Mouse (Mus musculus) left cerebral cortex, adult 11 months (tissue): ENCODE measurements around the gene Fes.

ENCODE experiments used
- DNase-seq: peaks from one replicate; pipeline ENCODE4 v3.0.0; 2022; ENCODE audit warnings: low spot score

Fes gene

GRCm38 (mm10) chr7:80374280-80374679, 13.5 kb downstream of the Fes start:
- no peak for DNase-seq

GRCm38 (mm10) chr7:80373850-80374249, 13.9 kb downstream of the Fes start:
- DNase-seq = no peak

GRCm38 (mm10) chr7:80373352-80373751, 14.4 kb downstream of the Fes start:
- DNase-seq = no peak

- DNase-seq = no peak
Observed at GRCm38 (mm10) chr7:80372667-80373066, 15.1 kb downstream of the Fes start.

- DNase-seq = no peak
Observed at GRCm38 (mm10) chr7:80372166-80372565, 15.6 kb downstream of the Fes start.

GRCm38 (mm10) chr7:80371041-80371751, 16.6 kb downstream of the Fes start, which contains the start of gene Man2a2:
Gene Man2a2, minus strand, starts transcription at chr7:80371375.
- peak; percentile 64 for DNase-seq

- DNase-seq = peak; percentile 83
Observed at GRCm38 (mm10) chr7:80370649-80371040, 17.1 kb downstream of the Fes start.

- DNase-seq = no peak
Observed at GRCm38 (mm10) chr7:80369967-80370431, 17.7 kb downstream of the Fes start.

GRCm38 (mm10) chr7:80369461-80369860, 18.3 kb downstream of the Fes start:
- DNase-seq = no peak

GRCm38 (mm10) chr7:80368635-80369421, 18.9 kb downstream of the Fes start:
- DNase-seq = no peak

GRCm38 (mm10) chr7:80368009-80368408, 19.7 kb downstream of the Fes start:
- DNase-seq = no peak

- no peak for DNase-seq
Observed at GRCm38 (mm10) chr7:80367232-80367631, 20.5 kb downstream of the Fes start.

GRCm38 (mm10) chr7:80365759-80366158, 22.0 kb downstream of the Fes start:
- DNase-seq = no peak

- DNase-seq = no peak
Observed at GRCm38 (mm10) chr7:80360435-80360834, 27.3 kb downstream of the Fes start.

- no peak for DNase-seq
Observed at GRCm38 (mm10) chr7:80358039-80358438, 29.7 kb downstream of the Fes start.

- no peak for DNase-seq
Observed at GRCm38 (mm10) chr7:80357156-80357555, 30.6 kb downstream of the Fes start.

- DNase-seq = no peak
Observed at GRCm38 (mm10) chr7:80356351-80356750, 31.4 kb downstream of the Fes start.

- DNase-seq = no peak
Observed at GRCm38 (mm10) chr7:80352920-80353319, 34.8 kb downstream of the Fes start.

GRCm38 (mm10) chr7:80350808-80351207, 36.9 kb downstream of the Fes start:
- DNase-seq = no peak

- no peak for DNase-seq
Observed at GRCm38 (mm10) chr7:80347670-80348586, 39.8 kb downstream of the Fes start.

GRCm38 (mm10) chr7:80346830-80347229, 40.9 kb downstream of the Fes start:
- no peak for DNase-seq

- DNase-seq = no peak
Observed at GRCm38 (mm10) chr7:80346173-80346572, 41.6 kb downstream of the Fes start.
